Mouse (Mus musculus) liver, embryonic 14.5 days (tissue): ENCODE results near the gene Bcas3.

Source experiments
- CTCF ChIP-seq: IDR thresholded peaks from 2 replicates; pipeline ENCODE4 v1.5.1; 2016; ENCODE audit warnings: antibody characterized with exemption, low read depth, control low read depth
- EP300 ChIP-seq: IDR thresholded peaks from 2 replicates; pipeline ENCODE4 v1.6.1; 2016; ENCODE audit warnings: antibody characterized with exemption, low read depth

DNA sequence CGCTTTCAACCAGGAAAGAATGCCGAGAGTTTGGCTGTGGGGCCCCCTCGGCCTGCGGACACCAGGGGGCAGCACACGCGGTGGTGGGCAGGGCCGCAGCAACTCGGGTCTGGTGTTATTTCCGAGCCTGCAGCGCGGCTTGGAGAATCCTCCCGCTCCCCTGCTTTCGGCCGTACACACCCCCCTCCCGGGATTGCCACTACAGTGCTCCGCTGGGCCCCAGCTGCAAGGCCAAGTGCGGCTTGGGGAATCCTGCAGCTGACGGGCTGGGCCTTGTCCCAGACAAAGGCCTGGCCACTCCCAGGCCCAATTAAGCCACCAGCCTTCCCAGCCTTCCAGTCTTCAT is 490.4 kb downstream of the Bcas3 start:
- TF ChIP-seq CTCF (peak; percentile 90), EP300 (no peak)
